Mouse (Mus musculus): ENCODE data around the gene Pabpc1l. TPM values are rescaled to one million over a fixed set of nuclear protein-coding genes. Genes with fewer than 3 reads are reported as not detected.
A peak's percentile ranks its signal among the peaks of the same experiment; 100 is the strongest.

Gene Pabpc1l
- polyA plus RNA-seq, 1 experiment from 2014 or later = 0.66 TPM

DNA sequence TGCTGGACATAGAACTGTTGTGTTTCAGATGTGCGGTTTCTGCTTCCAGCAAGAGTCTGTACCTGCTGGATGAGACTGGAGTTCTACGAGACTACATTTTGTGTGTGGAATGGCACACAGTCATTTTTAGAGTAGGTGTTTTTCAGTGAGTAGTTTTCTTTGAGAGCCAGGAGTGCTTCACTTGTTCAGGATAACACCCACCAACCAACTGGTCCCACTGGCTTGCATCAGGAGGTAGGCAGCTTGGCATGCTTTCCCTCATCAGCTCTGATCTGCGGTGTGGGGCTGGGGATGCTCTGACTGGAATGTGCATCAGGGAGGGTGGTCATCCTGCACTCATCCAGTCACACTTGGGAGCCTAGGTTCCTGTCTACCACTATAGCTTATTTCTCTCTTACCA is 22.6 kb upstream of the Pabpc1l start:
- no peaks in the 10 kb centered on the region for H3K36me3 ChIP-seq (ENCODE audit: control insufficient read depth, insufficient read depth, low read length)
- no peak overlapping the region for H3K27ac ChIP-seq (ENCODE audit: low read depth, low read length)
- H3K27me3 ChIP-seq (ENCODE audit: control insufficient read depth, insufficient read depth, low read length) = no peaks in the 10 kb centered on the region
- peaks cover 23% of the 10 kb centered on the region for H3K4me1 ChIP-seq (ENCODE audit: control insufficient read depth, insufficient read depth, low read length)
- no peaks in the 10 kb centered on the region for H3K9me3 ChIP-seq (replicated peaks; ENCODE audit: control insufficient read depth, low read length)
- ATAC-seq (replicated peaks; ENCODE audit: insufficient number of reproducible peaks, low FRiP score, low TSS enrichment) = no peak
- no peak overlapping the region for H3K4me3 ChIP-seq (ENCODE audit: low read depth, low read length)
- no peak overlapping the region for H3K9ac ChIP-seq (ENCODE audit: low read depth, low read length)
- no peak overlapping the region for H3K4me2 ChIP-seq
- 90% methylated on average over 3 of the region's 3 CpGs for WGBS (ENCODE audit: insufficient replicate concordance)

DNA sequence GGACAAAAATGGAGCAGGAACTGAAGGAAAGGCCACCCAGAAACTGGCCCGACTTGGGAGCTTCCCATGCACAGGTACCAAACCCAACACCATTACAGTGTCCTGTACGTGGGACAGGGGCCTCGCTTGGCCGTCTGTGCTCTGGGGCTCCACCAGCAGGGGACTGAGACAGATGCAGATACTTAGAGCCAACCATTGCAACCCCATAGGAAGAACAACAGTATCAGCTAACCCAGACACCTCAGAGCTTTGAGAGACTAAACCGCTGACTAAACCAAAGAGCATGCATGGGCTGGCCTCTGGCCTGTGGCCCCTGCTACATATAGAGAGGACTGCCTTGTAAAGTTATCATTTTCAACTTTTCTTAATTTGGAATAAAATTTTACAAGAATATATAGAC is 20.7 kb upstream of the Pabpc1l start:
- Histone ChIP-seq H3K4me2 (no peak overlapping the region), H3K4me3 (ENCODE audit: low read depth, low read length) (no peak overlapping the region), H3K9me3 (replicated peaks; ENCODE audit: control insufficient read depth, low read length) (no peaks in the 10 kb centered on the region), H3K27me3 (ENCODE audit: control insufficient read depth, insufficient read depth, low read length) (no peaks in the 10 kb centered on the region), H3K36me3 (ENCODE audit: control insufficient read depth, insufficient read depth, low read length) (no peaks in the 10 kb centered on the region), H3K27ac (ENCODE audit: low read depth, low read length) (no peak overlapping the region), H3K4me1 (ENCODE audit: control insufficient read depth, insufficient read depth, low read length) (peaks cover 21% of the 10 kb centered on the region), H3K9ac (ENCODE audit: low read depth, low read length) (no peak overlapping the region)
- no peak for ATAC-seq (replicated peaks; ENCODE audit: insufficient number of reproducible peaks, low FRiP score, low TSS enrichment)
- 65% methylated on average over 5 of the region's 5 CpGs for WGBS (ENCODE audit: insufficient replicate concordance)

- ATAC-seq (replicated peaks; ENCODE audit: insufficient number of reproducible peaks, low FRiP score, low TSS enrichment) = no peak
- H3K4me3 ChIP-seq (ENCODE audit: low read depth, low read length) = no peak overlapping the region
- no peaks in the 10 kb centered on the region for H3K27me3 ChIP-seq (ENCODE audit: control insufficient read depth, insufficient read depth, low read length)
- 61% methylated on average over 10 of the region's 10 CpGs for WGBS (ENCODE audit: insufficient replicate concordance)
- H3K4me1 ChIP-seq (ENCODE audit: control insufficient read depth, insufficient read depth, low read length) = peaks cover 19% of the 10 kb centered on the region
- H3K9me3 ChIP-seq (replicated peaks; ENCODE audit: control insufficient read depth, low read length) = no peaks in the 10 kb centered on the region
- H3K36me3 ChIP-seq (ENCODE audit: control insufficient read depth, insufficient read depth, low read length) = peaks cover 6% of the 10 kb centered on the region; the same call in 1 of the 2 replicates
- peak overlapping the region; percentile 16; the same call in 1 of the 2 replicates for H3K4me2 ChIP-seq
- no peak overlapping the region for H3K27ac ChIP-seq (ENCODE audit: low read depth, low read length)
- no peak overlapping the region for H3K9ac ChIP-seq (ENCODE audit: low read depth, low read length)
Observed at GRCm38 (mm10) chr2:164006932-164007331, 18.3 kb upstream of the Pabpc1l start.

DNA sequence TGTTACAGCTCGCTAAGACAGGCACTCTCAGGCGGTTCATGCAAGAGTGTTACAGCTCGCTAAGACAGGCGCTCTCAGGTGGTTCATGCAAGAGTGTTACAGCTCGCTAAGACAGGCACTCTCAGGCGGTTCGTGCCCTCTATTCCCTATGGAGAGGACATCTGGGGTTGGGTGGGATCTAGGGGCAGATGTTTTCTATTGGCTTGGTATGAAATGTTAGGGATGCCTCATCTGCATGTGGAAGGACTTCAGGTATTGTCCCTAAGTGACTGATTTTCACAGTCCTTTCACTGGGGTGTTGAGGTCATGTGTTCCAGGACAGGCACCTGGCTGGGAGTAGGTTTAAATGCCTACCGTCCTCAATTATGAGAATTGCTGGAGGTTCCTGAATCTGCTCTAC is 17.7 kb upstream of the Pabpc1l start:
- Histone ChIP-seq H3K9me3 (replicated peaks; ENCODE audit: control insufficient read depth, low read length) (no peaks in the 10 kb centered on the region), H3K4me2 (no peak overlapping the region), H3K27me3 (ENCODE audit: control insufficient read depth, insufficient read depth, low read length) (no peaks in the 10 kb centered on the region), H3K27ac (ENCODE audit: low read depth, low read length) (no peak overlapping the region), H3K4me1 (ENCODE audit: control insufficient read depth, insufficient read depth, low read length) (peaks cover 19% of the 10 kb centered on the region), H3K9ac (ENCODE audit: low read depth, low read length) (no peak overlapping the region), H3K4me3 (ENCODE audit: low read depth, low read length) (no peak overlapping the region), H3K36me3 (ENCODE audit: control insufficient read depth, insufficient read depth, low read length) (peaks cover 6% of the 10 kb centered on the region; the same call in 1 of the 2 replicates)
- no peak for ATAC-seq (replicated peaks; ENCODE audit: insufficient number of reproducible peaks, low FRiP score, low TSS enrichment)
- WGBS (ENCODE audit: insufficient replicate concordance) = 85% methylated on average over 7 of the region's 8 CpGs

- no peak overlapping the region for H3K27ac ChIP-seq (ENCODE audit: low read depth, low read length)
- H3K4me3 ChIP-seq (ENCODE audit: low read depth, low read length) = no peak overlapping the region
- 82% methylated on average over 2 of the region's 2 CpGs for WGBS (ENCODE audit: insufficient replicate concordance)
- no peaks in the 10 kb centered on the region for H3K9me3 ChIP-seq (replicated peaks; ENCODE audit: control insufficient read depth, low read length)
- no peak overlapping the region for H3K4me2 ChIP-seq
- H3K27me3 ChIP-seq (ENCODE audit: control insufficient read depth, insufficient read depth, low read length) = no peaks in the 10 kb centered on the region
- no peak for ATAC-seq (replicated peaks; ENCODE audit: insufficient number of reproducible peaks, low FRiP score, low TSS enrichment)
- peaks cover 8% of the 10 kb centered on the region; the same call in 1 of the 2 replicates for H3K36me3 ChIP-seq (ENCODE audit: control insufficient read depth, insufficient read depth, low read length)
- H3K4me1 ChIP-seq (ENCODE audit: control insufficient read depth, insufficient read depth, low read length) = peaks cover 19% of the 10 kb centered on the region
- no peak overlapping the region for H3K9ac ChIP-seq (ENCODE audit: low read depth, low read length)
Observed at GRCm38 (mm10) chr2:164007987-164008545, 17.2 kb upstream of the Pabpc1l start.

GRCm38 (mm10) chr2:164009227-164009626 is 16.0 kb upstream of the Pabpc1l start:
- Histone ChIP-seq H3K9ac (ENCODE audit: low read depth, low read length) (no peak overlapping the region), H3K4me1 (ENCODE audit: control insufficient read depth, insufficient read depth, low read length) (peaks cover 19% of the 10 kb centered on the region), H3K4me3 (ENCODE audit: low read depth, low read length) (no peak overlapping the region), H3K4me2 (no peak overlapping the region), H3K9me3 (replicated peaks; ENCODE audit: control insufficient read depth, low read length) (no peaks in the 10 kb centered on the region), H3K36me3 (ENCODE audit: control insufficient read depth, insufficient read depth, low read length) (peaks cover 8% of the 10 kb centered on the region; the same call in 1 of the 2 replicates), H3K27ac (ENCODE audit: low read depth, low read length) (no peak overlapping the region), H3K27me3 (ENCODE audit: control insufficient read depth, insufficient read depth, low read length) (no peaks in the 10 kb centered on the region)
- 89% methylated on average over 6 of the region's 6 CpGs for WGBS (ENCODE audit: insufficient replicate concordance)
- no peak for ATAC-seq (replicated peaks; ENCODE audit: insufficient number of reproducible peaks, low FRiP score, low TSS enrichment)

GRCm38 (mm10) chr2:164010496-164010895 is 14.8 kb upstream of the Pabpc1l start:
- 78% methylated on average over 5 of the region's 5 CpGs for WGBS (ENCODE audit: insufficient replicate concordance)
- ATAC-seq (replicated peaks; ENCODE audit: insufficient number of reproducible peaks, low FRiP score, low TSS enrichment) = no peak
- H3K9me3 ChIP-seq (replicated peaks; ENCODE audit: control insufficient read depth, low read length) = no peaks in the 10 kb centered on the region

GRCm38 (mm10) chr2:164010944-164011343 is 14.3 kb upstream of the Pabpc1l start:
- H3K4me1 ChIP-seq (ENCODE audit: control insufficient read depth, insufficient read depth, low read length) = peaks cover 9% of the 10 kb centered on the region
- peaks cover 20% of the 10 kb centered on the region for H3K36me3 ChIP-seq (ENCODE audit: control insufficient read depth, insufficient read depth, low read length)
- no peaks in the 10 kb centered on the region for H3K27me3 ChIP-seq (ENCODE audit: control insufficient read depth, insufficient read depth, low read length)
- H3K9me3 ChIP-seq (replicated peaks; ENCODE audit: control insufficient read depth, low read length) = no peaks in the 10 kb centered on the region
- no peak overlapping the region for H3K9ac ChIP-seq (ENCODE audit: low read depth, low read length)
- H3K4me2 ChIP-seq = no peak overlapping the region
- no peak overlapping the region for H3K27ac ChIP-seq (ENCODE audit: low read depth, low read length)
- no peak for ATAC-seq (replicated peaks; ENCODE audit: insufficient number of reproducible peaks, low FRiP score, low TSS enrichment)
- WGBS (ENCODE audit: insufficient replicate concordance) = 84% methylated on average over 3 of the region's 3 CpGs
- no peak overlapping the region for H3K4me3 ChIP-seq (ENCODE audit: low read depth, low read length)

More at GRCm38 (mm10) chr2:164010496-164010895, 14.8 kb upstream of the Pabpc1l start:
- Histone ChIP-seq H3K27ac (ENCODE audit: low read depth, low read length) (no peak overlapping the region), H3K4me2 (no peak overlapping the region), H3K27me3 (ENCODE audit: control insufficient read depth, insufficient read depth, low read length) (no peaks in the 10 kb centered on the region), H3K9ac (ENCODE audit: low read depth, low read length) (no peak overlapping the region), H3K4me3 (ENCODE audit: low read depth, low read length) (no peak overlapping the region), H3K36me3 (ENCODE audit: control insufficient read depth, insufficient read depth, low read length) (peaks cover 15% of the 10 kb centered on the region), H3K4me1 (ENCODE audit: control insufficient read depth, insufficient read depth, low read length) (peaks cover 13% of the 10 kb centered on the region)

DNA sequence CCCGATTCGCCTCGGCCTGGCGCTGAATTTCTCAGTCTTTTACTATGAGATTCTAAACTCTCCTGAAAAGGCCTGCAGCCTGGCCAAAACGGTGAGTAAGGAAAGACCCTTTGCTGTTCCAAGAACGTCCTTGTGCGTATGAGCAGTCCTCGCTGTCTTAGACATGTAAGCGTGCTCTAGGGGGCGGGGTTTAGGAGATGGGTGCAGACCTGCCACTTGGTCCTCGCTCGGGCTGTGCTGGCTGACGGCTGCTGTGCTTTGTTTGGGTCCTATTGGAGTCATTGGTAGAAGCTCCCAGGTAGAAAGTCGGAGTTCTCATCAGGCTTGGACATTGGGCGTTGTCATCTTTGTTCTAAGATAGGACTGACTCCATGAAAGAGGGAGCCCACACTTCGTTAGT is 9.9 kb upstream of the Pabpc1l start:
- H3K36me3 ChIP-seq (ENCODE audit: control insufficient read depth, insufficient read depth, low read length) = peaks cover 36% of the 10 kb centered on the region
- H3K4me3 ChIP-seq (ENCODE audit: low read depth, low read length) = no peak overlapping the region
- no peaks in the 10 kb centered on the region for H3K9me3 ChIP-seq (replicated peaks; ENCODE audit: control insufficient read depth, low read length)
- H3K9ac ChIP-seq (ENCODE audit: low read depth, low read length) = no peak overlapping the region
- no peak overlapping the region for H3K27ac ChIP-seq (ENCODE audit: low read depth, low read length)
- WGBS (ENCODE audit: insufficient replicate concordance) = 91% methylated on average over 16 of the region's 16 CpGs
- no peaks in the 10 kb centered on the region for H3K4me1 ChIP-seq (ENCODE audit: control insufficient read depth, insufficient read depth, low read length)
- H3K27me3 ChIP-seq (ENCODE audit: control insufficient read depth, insufficient read depth, low read length) = no peaks in the 10 kb centered on the region
- ATAC-seq (replicated peaks; ENCODE audit: insufficient number of reproducible peaks, low FRiP score, low TSS enrichment) = no peak
- H3K4me2 ChIP-seq = no peak overlapping the region
